Mouse (Mus musculus) forebrain, embryonic 12.5 days (tissue): ENCODE data around the gene Nell2. TPM values are rescaled to one million over a fixed set of nuclear protein-coding genes. Genes with fewer than 3 reads are reported as not detected.

Experiments
- ATAC-seq: fragments of 200-750 bp; cut with Nextera tagmentation; 2 replicates; pipeline ENCODE4 v1.8.0; 2017; ENCODE audit warnings: moderate TSS enrichment; ENCODE audit not compliant: low FRiP score
- H3K27ac ChIP-seq: fragments of 300-500 bp; sonication (generic); 2 replicates; pipeline ENCODE4 v1.5.1; 2016; ENCODE audit warnings: mild to moderate bottlenecking
- H3K27me3 ChIP-seq: fragments of 300-500 bp; sonication (generic); 2 replicates; pipeline ENCODE4 v1.6.1; 2016; ENCODE audit warnings: mild to moderate bottlenecking
- H3K36me3 ChIP-seq: fragments of 300-500 bp; sonication (generic); replicated peaks from 2 replicates; pipeline ENCODE4 v1.6.1; 2016; ENCODE audit warnings: mild to moderate bottlenecking
- H3K4me1 ChIP-seq: fragments of 300-500 bp; sonication (generic); 2 replicates; pipeline ENCODE4 v1.6.1; 2016
- H3K4me2 ChIP-seq: fragments of 300-500 bp; sonication (generic); 2 replicates; pipeline ENCODE4 v1.6.1; 2016; ENCODE audit warnings: mild to moderate bottlenecking, moderate library complexity
- H3K4me3 ChIP-seq: fragments of 300-500 bp; sonication (generic); replicated peaks from 2 replicates; pipeline ENCODE4 v1.5.1; 2016; ENCODE audit warnings: mild to moderate bottlenecking
- H3K9ac ChIP-seq: fragments of 300-500 bp; sonication (generic); 2 replicates; pipeline ENCODE4 v1.6.1; 2016; ENCODE audit warnings: mild to moderate bottlenecking
- H3K9me3 ChIP-seq: fragments of 300-500 bp; sonication (generic); 2 replicates; pipeline ENCODE4 v1.6.1; 2016
- WGBS: fragments of 180-500 bp; shearing (Covaris S2); methylation state at CpG from one replicate; pipeline ENCODE4 v1.1.7; 2016; 5-methylcytosine and 5-hydroxymethylcytosine counted together
- polyA plus RNA-seq: library from polyadenylated mRNA; unstranded; fragments of >200 nt; fragmentation: Nextera tagmentation; extraction: Ambion mirVana; gene quantifications from 2 replicates; pipeline ENCODE4 v1.2.1, GENCODE M21; 2016

Gene Nell2
- 106 and 108 TPM in 2 replicates for polyA plus RNA-seq

DNA sequence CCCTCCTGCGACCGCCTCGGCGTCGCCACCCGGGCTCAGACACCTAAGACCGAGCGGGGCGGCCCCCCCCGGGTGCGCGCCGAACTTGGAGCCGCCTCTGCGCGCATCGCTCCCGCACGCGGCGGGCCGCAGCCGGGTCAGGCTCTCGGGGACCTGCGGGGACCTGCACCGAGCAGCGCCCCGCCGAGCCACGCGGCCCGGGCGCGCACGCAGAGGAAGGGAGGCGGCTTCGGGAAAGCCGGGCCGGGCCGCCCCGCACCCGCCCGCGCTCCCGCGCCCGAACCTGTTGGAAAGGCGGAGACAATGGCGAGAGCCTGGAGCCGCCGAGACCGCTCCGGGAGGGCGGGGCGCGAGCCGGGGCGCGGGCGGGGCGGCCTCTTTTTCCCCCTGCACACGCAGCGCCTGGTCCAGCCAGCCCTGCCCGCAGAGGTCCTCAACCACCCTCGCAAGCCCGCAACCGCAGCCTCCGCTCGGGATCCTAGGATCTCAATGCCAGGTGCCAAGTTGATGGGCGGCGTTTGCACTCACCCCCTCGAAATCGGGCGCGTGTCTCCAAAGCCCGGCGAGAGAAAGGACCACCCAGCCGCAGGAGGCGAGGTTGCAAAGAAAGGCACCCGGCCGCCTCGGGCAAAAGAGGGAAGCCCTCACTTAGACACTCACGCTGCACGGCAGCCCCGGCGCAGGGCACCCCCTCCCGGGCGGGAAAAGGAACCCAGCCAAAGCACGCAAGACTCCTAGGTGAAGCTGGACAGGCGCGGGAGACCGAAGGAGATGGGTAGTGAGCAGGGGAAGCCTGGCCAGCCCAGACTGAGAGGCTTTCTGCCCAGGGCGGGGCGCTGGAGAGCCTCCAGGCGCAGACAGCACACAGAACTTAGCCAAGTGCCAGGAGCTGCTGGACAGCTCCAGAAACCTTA is at the start of gene Nell2:
TSS of gene Nell2 (minus strand) at position 612 of the 914 bp plus-strand sequence.
- H3K4me2 ChIP-seq: peak within 1 kb of the TSS; percentile 88
- peak within 1 kb of the TSS; percentile 90 for H3K9ac ChIP-seq
- H3K4me1 ChIP-seq: peaks cover 19% of the 10 kb centered on the region
- peak within 1 kb of the TSS; percentile 85 for H3K27ac ChIP-seq
- no peaks in the 10 kb centered on the region for H3K36me3 ChIP-seq
- WGBS: under 1% methylated on average over 88 of the region's 95 CpGs
- peaks cover 3% of the 10 kb centered on the region; the same call in 1 of the 2 replicates for H3K27me3 ChIP-seq
- ATAC-seq: peak; percentile 88
- no peaks in the 10 kb centered on the region for H3K9me3 ChIP-seq
- H3K4me3 ChIP-seq: peak within 1 kb of the TSS; percentile 90

DNA sequence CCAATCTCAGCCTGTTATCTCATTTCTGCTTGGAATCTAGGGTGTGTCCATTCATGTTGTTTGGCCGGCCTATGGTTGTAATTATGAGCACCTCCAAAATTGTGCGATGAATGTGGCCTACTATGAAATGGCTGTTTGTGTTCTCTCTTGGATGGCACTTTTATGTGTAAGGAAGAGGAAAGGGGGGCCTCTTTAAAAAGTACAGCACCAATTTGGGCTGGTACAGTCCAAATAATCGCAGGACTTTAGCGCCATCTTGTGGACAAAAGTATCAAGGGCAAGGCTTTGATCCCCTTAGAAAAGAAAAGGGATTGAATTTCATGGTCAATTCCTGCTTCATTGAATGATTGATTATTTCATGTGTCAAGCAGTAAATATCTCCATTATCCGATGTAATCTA is 46.3 kb upstream of the Nell2 start:
- no peak overlapping the region for H3K27ac ChIP-seq
- 14% methylated on average over 5 of the region's 5 CpGs for WGBS
- no peak overlapping the region for H3K4me2 ChIP-seq
- H3K9me3 ChIP-seq: no peaks in the 10 kb centered on the region
- H3K4me3 ChIP-seq: no peak overlapping the region
- H3K4me1 ChIP-seq: no peaks in the 10 kb centered on the region
- H3K9ac ChIP-seq: no peak overlapping the region
- peaks cover 11% of the 10 kb centered on the region for H3K27me3 ChIP-seq
- ATAC-seq: peak; percentile 36; the same call in 1 of the 2 replicates
- H3K36me3 ChIP-seq: no peaks in the 10 kb centered on the region

GRCm38 (mm10) chr15:95569606-95570005 is 41.2 kb upstream of the Nell2 start:
- Histone ChIP-seq H3K36me3 (no peaks in the 10 kb centered on the region), H3K9ac (no peak overlapping the region), H3K4me2 (no peak overlapping the region), H3K27ac (no peak overlapping the region), H3K4me3 (no peak overlapping the region), H3K4me1 (peaks cover 4% of the 10 kb centered on the region; the same call in 1 of the 2 replicates), H3K27me3 (no peaks in the 10 kb centered on the region), H3K9me3 (no peaks in the 10 kb centered on the region)
- 87% methylated on average over 6 of the region's 6 CpGs for WGBS
- no peak for ATAC-seq

- Histone ChIP-seq H3K4me2 (no peak overlapping the region), H3K36me3 (no peaks in the 10 kb centered on the region), H3K9ac (no peak overlapping the region), H3K9me3 (no peaks in the 10 kb centered on the region), H3K4me1 (peaks cover 4% of the 10 kb centered on the region; the same call in 1 of the 2 replicates), H3K27me3 (no peaks in the 10 kb centered on the region), H3K4me3 (no peak overlapping the region), H3K27ac (no peak overlapping the region)
- WGBS: 95% methylated on average over 2 of the region's 2 CpGs
- no peak for ATAC-seq
Measured at GRCm38 (mm10) chr15:95565160-95565559, 36.8 kb upstream of the Nell2 start.

DNA sequence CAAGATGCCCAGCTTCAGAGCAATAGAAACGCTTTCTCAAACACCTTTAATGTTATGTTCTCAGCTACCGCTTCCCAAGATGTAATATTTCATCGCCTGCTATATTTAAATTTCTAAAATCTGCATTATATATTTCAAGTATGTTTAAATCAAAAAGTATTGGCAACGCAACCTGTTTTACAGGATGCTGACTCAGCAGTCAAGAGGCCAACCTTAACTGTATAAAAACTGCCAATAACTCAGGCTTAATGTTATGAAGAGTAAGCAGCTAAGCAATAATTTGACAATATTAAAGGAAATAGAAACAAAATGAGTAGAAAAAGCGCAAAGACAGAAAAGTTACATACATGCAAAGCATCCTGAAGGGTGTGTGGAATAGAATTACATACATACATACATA is 32.9 kb upstream of the Nell2 start:
- H3K4me3 ChIP-seq: no peak overlapping the region
- H3K27me3 ChIP-seq: no peaks in the 10 kb centered on the region
- H3K4me2 ChIP-seq: no peak overlapping the region
- H3K36me3 ChIP-seq: no peaks in the 10 kb centered on the region
- 95% methylated on average over 5 of the region's 5 CpGs for WGBS
- H3K4me1 ChIP-seq: peaks cover 4% of the 10 kb centered on the region; the same call in 1 of the 2 replicates
- no peak overlapping the region for H3K9ac ChIP-seq
- no peak for ATAC-seq
- H3K27ac ChIP-seq: no peak overlapping the region
- no peaks in the 10 kb centered on the region for H3K9me3 ChIP-seq

DNA sequence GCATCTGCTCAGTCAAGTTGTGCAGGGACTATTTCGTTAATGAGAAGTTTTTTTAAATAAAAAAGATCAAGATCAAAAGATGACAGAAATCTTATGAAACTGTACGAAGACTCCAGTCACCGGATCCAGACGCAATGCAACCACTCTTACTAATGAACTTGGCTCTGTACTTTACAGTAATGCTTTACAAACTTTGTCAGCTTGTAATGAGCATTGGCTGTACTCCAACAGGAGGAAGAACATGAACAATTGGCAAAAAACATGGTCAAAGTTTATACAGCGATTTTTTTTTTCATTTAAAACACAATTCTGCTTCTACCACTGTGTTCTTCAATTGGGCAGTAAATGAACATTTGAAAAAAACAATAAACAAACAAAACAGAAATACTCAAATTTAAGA is 21.7 kb upstream of the Nell2 start:
- no peak overlapping the region for H3K9ac ChIP-seq
- no peak for ATAC-seq
- no peaks in the 10 kb centered on the region for H3K9me3 ChIP-seq
- no peaks in the 10 kb centered on the region for H3K27me3 ChIP-seq
- H3K36me3 ChIP-seq: no peaks in the 10 kb centered on the region
- H3K4me3 ChIP-seq: no peak overlapping the region
- H3K4me1 ChIP-seq: no peaks in the 10 kb centered on the region
- H3K27ac ChIP-seq: no peak overlapping the region
- WGBS: 85% methylated on average over 5 of the region's 5 CpGs
- no peak overlapping the region for H3K4me2 ChIP-seq

- H3K4me1 ChIP-seq: no peaks in the 10 kb centered on the region
- H3K9ac ChIP-seq: no peak overlapping the region
- no peak for ATAC-seq
- H3K4me2 ChIP-seq: no peak overlapping the region
- no peak overlapping the region for H3K27ac ChIP-seq
- WGBS: 71% methylated on average over 6 of the region's 6 CpGs
- H3K27me3 ChIP-seq: no peaks in the 10 kb centered on the region
- H3K4me3 ChIP-seq: no peak overlapping the region
- H3K9me3 ChIP-seq: 0 out of 2 replicates have a peak, but pooled peaks cover 3% of the 10 kb centered on the region
- H3K36me3 ChIP-seq: no peaks in the 10 kb centered on the region
Measured at GRCm38 (mm10) chr15:95542632-95543031, 14.3 kb upstream of the Nell2 start.

DNA sequence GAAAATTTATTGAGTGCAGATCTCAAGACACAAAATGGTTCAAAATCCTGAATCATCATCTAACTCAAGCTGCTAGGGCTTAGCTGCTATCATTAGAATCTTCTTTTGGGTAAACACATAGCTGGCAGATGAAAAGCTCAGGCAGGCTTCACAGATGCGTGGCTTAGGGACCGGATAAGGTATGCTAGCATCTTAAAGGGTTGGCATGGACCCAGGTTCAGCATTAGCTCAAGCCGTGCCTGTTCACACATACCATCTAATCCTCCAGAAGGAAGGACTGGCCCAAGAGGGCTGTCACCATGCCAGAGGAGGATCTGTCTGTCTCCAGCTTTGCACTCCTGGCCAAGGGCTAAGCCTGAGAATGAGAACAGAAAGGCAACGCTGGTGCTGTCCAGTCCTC is 8.4 kb upstream of the Nell2 start:
- Histone ChIP-seq H3K27ac (no peak overlapping the region), H3K9ac (no peak overlapping the region), H3K4me2 (no peak overlapping the region), H3K27me3 (no peaks in the 10 kb centered on the region), H3K9me3 (0 out of 2 replicates have a peak, but pooled peaks cover 3% of the 10 kb centered on the region), H3K4me3 (no peak overlapping the region), H3K36me3 (no peaks in the 10 kb centered on the region), H3K4me1 (no peaks in the 10 kb centered on the region)
- ATAC-seq: no peak
- 84% methylated on average over 4 of the region's 4 CpGs for WGBS

DNA sequence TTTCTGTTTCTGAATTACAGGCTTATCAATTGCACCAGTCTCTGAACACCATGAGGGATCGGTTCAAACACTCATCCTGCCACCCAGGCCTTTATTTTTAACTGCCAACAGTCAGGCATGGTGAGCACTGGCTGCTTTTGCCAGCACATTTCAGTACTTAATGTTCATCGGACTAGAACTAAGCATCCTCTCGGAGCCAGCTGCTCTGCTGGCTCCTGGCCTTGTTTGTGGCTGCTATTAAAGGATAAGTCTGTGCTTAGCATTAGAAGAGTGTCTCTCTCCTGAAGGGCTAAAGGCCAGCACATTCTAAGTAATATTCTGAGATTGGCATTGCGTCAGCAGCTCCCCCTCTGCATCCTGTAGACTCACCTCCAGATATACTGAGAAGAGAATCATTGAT is 7.9 kb upstream of the Nell2 start:
- no peak for ATAC-seq
- Histone ChIP-seq H3K27ac (0 out of 2 replicates have a peak overlapping the region, but pooled peaks have one; percentile 11), H3K9me3 (0 out of 2 replicates have a peak, but pooled peaks cover 3% of the 10 kb centered on the region), H3K9ac (no peak overlapping the region), H3K4me3 (no peak overlapping the region), H3K4me1 (no peaks in the 10 kb centered on the region), H3K4me2 (no peak overlapping the region), H3K36me3 (no peaks in the 10 kb centered on the region), H3K27me3 (no peaks in the 10 kb centered on the region)
- WGBS: 79% methylated on average over 4 of the region's 4 CpGs

DNA sequence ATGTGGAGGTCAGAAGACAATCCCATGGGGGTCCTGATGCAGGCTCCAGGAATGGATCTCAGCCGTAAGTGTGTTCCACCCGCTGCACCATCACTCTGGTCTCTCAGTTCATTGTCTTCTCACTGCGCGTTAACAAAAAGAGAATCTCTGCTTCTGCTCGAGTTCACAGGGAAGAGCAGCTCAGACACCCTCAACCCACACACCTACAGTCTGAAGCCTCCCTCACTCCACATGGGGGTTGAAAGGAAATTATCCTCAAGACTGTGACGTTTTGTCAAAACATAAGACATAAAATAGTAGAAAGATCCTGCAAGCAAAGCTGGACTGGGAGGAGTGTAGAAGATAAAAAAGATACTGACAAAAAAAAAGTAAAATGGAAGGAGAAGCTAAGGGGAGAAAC is 6.3 kb upstream of the Nell2 start:
- no peaks in the 10 kb centered on the region for H3K4me1 ChIP-seq
- 57% methylated on average over 6 of the region's 6 CpGs for WGBS
- H3K9me3 ChIP-seq: 0 out of 2 replicates have a peak, but pooled peaks cover 3% of the 10 kb centered on the region
- no peak overlapping the region for H3K4me2 ChIP-seq
- no peaks in the 10 kb centered on the region; the same call in 1 of the 2 replicates for H3K27me3 ChIP-seq
- H3K27ac ChIP-seq: no peak overlapping the region
- no peak overlapping the region for H3K9ac ChIP-seq
- no peak for ATAC-seq
- no peak overlapping the region for H3K4me3 ChIP-seq
- H3K36me3 ChIP-seq: no peaks in the 10 kb centered on the region

- peaks cover 19% of the 10 kb centered on the region for H3K4me1 ChIP-seq
- WGBS: under 1% methylated on average over 28 of the region's 28 CpGs
- H3K9me3 ChIP-seq: no peaks in the 10 kb centered on the region
- H3K27ac ChIP-seq: peak overlapping the region; percentile 85
- peaks cover 3% of the 10 kb centered on the region; the same call in 1 of the 2 replicates for H3K27me3 ChIP-seq
- no peaks in the 10 kb centered on the region for H3K36me3 ChIP-seq
- peak overlapping the region; percentile 88 for H3K4me2 ChIP-seq
- H3K9ac ChIP-seq: peak overlapping the region; percentile 90
- peak overlapping the region; percentile 90 for H3K4me3 ChIP-seq
- ATAC-seq: peak; percentile 34
Measured at GRCm38 (mm10) chr15:95527461-95527947, 855 bp downstream of the Nell2 start.

- Histone ChIP-seq H3K4me1 (peaks cover 19% of the 10 kb centered on the region), H3K27me3 (peaks cover 3% of the 10 kb centered on the region; the same call in 1 of the 2 replicates), H3K4me2 (peak overlapping the region; percentile 88), H3K9ac (peak overlapping the region; percentile 90), H3K9me3 (no peaks in the 10 kb centered on the region), H3K36me3 (no peaks in the 10 kb centered on the region), H3K4me3 (peak overlapping the region; percentile 90), H3K27ac (peak overlapping the region; percentile 85)
- ATAC-seq: peak; percentile 39; the same call in 1 of the 2 replicates
- WGBS: 2% methylated on average over 27 of the region's 27 CpGs
Measured at GRCm38 (mm10) chr15:95526626-95527411, 1.5 kb downstream of the Nell2 start.
